Mouse (Mus musculus): ENCODE results near the gene Med19.

- TF ChIP-seq USF1 (IDR thresholded peaks at IDR 0.05; ENCODE audit: low read depth), result no peak
- no peak for TF ChIP-seq POLR2A (IDR thresholded peaks at IDR 0.05; ENCODE audit: insufficient read length, low read depth)
- no peak for TF ChIP-seq E2F4 (IDR thresholded peaks at IDR 0.05; ENCODE audit: insufficient read depth)
- TF ChIP-seq MYOG (IDR thresholded peaks at IDR 0.05; ENCODE audit: control insufficient read depth in 1 of 3, insufficient read depth in 1 of 3, insufficient read length in 2 of 3, low read depth in 2 of 3), result no peak
- no peak for TF ChIP-seq TCF12 (IDR thresholded peaks at IDR 0.05; ENCODE audit: insufficient read depth, poor library complexity, severe bottlenecking)
- no peak for TF ChIP-seq CEBPB (IDR thresholded peaks at IDR 0.05; ENCODE audit: insufficient read depth, poor library complexity, severe bottlenecking)
- TF ChIP-seq MAX (IDR thresholded peaks at IDR 0.05; ENCODE audit: low read depth), result no peak
These were observed 48.5 kb downstream of the Med19 start for GRCm38 (mm10) chr2:84726716-84727115.

All from myocyte (in vitro differentiated cells).